Mouse (Mus musculus) induced T-regulatory cell, adult 2 months (primary cell): ENCODE measurements around the gene Tdrd3.
A peak's percentile ranks its signal among the peaks of the same experiment; 100 is the strongest.

Experiments used
- DNase-seq: peaks from one replicate; pipeline ENCODE4 v3.0.0-alpha.2; 2012; ENCODE audit warnings: low read depth

Tdrd3 gene

DNA sequence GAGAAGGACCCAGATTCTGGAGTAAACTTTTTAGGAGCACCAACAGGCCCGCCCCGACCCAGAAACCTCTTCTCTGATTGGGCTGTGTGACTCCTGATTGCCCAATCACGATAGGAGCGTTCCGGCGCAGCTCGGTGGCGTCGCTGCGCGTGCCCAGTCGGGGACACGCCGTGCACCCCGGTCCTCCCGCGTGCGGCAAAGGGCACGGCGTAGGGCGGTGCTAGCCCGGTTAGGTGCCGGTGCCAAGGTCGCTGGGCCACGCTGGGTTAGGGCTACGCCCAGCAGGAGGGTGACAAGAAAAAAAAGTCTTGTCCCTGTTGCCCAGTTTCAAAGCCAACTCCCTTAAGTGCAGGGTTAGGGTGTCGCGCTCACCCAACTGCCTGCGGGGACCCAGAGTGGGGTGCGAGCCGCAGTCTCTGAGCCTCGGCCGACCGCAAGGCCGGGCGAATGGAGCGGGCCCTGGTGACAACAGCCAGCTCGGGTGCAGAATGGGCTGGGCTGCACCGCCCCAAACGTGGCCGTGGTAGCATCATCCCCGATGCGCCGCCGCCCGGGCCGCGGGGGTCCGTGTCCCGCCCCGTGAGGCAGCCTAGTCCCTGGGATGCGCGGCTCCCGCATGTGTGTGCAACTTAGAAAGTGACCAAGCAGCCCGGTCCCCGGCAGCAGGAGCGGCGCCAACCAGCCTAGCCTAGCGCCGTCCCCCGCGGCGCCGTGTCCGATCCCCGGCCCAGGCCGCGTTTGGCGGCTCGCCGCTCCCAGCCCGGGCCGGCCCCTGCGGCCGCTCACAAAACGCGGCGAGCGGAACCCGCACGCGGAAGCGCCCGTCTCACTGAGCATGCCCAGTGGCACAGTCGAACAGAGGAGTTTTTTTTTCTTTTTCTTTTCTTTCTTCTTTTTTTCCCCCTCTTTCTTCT is at the start of gene Tdrd3:
Tdrd3 (plus strand) TSS at position 832 of the 914 bp plus-strand sequence.
- DNase-seq = peak; percentile 94

DNA sequence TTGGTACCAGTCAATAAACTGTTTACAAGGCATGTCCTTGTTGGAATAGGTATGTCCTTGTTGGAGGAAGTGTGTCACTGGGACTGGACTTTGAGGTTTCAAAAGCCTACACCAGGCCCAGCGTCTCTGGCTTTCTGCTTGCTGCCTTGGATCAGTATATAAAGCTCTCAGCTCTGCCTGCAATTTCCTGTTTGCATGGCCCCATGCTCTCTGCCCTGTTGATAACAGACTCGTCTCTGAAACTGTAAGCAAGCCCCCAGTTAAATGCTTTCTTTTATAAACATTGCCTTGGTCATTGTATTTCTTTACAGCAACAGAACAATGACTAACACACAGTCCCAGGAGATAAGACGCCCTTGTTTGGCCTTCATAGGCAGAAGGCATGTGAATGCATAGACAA is 49.3 kb upstream of the Tdrd3 start:
- no peak for DNase-seq

DNA sequence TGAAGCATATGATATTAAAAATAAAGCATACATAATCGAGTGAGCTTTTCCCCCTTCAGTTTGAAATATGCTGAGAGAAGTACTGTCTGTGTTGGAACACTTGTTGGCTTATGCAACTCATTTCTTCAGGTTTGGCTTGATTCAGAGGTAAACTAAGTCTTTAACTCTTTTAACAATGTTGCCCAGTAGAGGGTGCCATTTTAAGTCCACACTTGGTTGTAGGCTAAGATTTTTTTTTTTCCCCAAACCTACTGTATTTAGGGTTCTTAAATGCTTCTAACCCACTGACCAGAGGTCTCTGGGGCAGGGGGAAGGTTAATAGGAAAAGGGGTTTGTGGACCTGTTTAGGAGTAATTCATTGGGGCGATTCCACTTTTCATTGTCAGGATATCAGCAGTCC is 33.4 kb upstream of the Tdrd3 start:
- peak; percentile 27 for DNase-seq

DNA sequence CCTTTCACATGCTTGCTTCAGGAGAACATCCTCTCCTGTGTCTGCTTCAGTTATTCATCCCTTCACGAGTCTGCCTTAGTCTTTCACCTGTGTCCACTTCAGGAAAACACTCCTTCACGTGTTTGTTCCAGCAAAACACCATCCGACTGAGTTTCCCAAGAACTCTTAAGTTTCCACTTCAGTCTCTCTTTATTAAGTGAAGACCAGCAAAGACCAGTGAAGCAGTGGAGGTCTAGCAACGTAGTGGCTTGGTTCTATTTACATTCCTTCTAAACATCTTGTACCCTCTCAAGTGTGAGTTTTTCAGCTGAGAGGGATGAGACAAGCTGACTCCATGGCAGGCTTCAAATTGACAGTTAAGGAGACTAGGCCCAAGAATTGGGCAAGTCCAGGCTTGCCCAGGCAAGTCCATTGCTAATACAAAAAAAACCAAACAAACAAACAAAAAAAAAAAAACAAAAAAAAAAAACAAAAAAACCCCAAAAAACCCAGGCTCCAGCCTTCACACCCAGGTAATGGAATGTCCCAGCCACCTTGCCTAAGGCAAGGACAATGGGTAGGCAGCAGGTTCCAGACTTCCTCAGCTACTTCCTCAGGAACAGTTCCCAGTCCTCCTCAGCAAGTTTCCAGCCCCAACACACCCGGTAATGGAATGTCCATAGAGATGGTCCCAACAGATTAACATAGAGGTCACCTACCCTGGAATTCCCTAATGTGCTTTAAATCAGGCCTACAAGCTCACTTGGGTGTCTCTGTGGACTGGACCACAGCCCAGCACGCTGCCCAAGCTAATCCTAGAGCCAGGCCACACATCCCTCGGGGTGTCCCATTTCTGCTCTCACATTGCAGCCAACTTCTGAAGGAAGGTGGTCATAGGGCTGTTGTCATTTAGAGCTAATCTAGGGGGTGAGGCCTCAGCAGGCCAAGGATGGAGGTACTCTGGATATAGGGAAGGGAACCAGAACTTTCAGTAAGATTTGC is 31.9 kb upstream of the Tdrd3 start:
- no peak for DNase-seq

DNA sequence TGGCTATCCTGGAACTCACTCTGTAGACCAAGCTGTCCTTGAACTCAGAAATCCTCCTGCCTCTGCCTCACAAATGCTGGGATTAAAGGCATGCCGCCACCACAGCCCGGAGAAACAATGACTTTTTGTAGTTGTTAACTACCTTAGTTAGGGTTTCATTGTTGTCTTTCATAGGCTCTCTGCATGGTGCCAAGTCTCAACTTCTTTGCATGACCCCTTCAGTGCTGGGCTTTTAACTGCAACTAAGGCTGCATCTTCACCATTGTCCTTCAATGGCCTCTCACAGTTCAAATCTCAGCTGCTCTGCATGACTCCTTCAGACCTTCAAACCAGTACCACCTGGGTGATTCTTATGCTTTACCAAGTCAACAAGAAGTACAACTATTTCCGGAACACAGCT is 23.3 kb upstream of the Tdrd3 start:
- DNase-seq = no peak

DNA sequence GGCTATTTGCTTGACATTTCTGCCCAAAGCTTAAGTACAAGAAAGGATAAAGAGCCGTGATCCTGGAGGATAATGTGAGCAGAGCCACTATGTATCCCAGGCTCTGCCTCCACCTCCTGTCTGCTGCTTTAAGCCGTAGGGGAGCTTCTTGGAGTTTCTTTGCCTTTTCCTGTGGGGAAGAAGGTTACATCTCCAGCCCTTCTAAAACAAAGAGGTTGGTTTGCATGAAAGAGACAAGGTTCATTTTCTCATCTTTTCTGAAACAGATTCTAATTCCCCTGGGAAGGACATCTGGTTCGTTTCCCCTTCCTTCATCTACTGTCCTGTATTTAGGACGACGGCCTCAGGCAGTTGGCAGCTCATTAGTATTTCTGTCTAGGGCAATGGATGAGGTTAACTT is 19.8 kb upstream of the Tdrd3 start:
- no peak for DNase-seq

DNA sequence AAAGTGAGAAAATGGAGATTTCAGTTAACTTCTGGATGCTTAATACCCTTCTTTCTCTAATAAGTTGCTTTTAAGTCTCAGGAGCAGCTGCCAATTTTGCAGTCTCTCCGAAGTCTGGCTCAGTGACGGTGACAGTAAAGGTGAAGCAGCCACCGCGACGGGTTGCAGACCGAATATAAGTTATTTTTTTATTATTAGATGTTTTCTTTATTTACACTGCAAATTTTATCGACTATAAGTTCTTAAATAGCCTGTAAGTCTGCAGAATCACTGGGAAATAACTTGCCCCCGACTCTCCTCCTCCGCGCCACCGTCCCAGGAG is 992 bp upstream of the Tdrd3 start:
- no peak for DNase-seq

DNA sequence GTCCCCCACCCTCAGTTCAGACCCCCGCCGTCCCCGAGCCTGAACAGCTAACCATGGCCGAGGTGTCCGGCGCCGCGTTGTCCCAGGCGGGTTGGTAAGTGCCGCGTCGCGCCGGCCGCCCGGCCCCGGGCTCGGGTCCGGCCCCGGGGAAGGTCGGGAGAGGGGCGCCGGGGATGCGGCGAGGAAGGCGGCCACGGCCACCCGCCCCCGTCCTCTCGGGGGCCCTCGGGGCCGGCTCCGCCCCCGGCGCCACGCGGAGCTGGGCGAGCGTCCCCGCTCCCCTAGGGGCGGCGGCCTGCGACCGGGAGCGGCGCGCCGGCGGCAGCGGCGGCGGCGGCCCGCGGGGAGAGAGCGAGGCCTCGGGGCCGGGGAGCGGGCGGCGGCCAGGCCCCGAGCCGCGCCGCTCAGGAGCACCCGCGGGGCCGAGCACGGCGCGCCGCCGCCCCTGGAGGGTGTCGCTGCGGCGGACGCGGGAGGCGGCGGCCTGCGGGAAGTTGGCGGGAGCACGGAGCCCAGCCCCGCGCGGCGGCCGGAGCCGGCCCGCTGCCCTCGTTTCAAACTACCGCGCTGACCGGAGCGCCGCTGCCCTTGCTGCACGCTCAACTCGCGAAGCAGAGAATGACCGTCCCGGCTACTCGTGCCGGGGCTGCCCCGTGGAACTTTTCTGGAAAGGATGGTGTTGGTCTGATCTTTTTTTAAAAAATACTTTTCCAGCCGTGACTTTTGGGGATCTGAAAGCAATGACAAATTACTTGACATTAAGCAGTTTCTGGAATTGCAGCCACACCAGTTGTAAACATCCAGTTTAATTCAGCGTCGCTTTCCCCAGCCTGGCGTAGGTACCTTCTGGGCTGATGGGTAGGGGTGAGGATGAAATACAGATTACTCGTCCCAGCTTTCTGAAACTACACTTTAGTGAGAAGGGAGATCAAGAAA is 584 bp downstream of the Tdrd3 start:
- no peak for DNase-seq

DNA sequence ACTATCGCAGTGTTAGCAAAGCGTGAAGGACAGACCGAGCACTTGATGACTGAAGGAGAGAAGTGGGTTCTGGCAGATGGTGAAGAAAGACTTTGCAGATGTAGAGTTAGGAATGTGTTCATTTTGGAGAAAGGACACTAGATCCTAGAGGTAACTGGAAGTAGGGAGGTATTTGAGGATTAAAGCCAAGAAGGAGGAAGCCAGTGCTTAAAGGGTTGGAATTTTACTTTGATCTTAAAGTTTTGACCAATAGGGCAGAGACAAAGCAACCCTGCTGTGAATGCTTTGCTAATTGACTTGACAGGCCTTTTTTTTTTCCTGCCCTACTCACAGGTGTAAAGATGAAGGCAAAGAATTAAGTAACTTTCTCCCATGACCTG is 1.2 kb downstream of the Tdrd3 start:
- peak; percentile 47 for DNase-seq

DNA sequence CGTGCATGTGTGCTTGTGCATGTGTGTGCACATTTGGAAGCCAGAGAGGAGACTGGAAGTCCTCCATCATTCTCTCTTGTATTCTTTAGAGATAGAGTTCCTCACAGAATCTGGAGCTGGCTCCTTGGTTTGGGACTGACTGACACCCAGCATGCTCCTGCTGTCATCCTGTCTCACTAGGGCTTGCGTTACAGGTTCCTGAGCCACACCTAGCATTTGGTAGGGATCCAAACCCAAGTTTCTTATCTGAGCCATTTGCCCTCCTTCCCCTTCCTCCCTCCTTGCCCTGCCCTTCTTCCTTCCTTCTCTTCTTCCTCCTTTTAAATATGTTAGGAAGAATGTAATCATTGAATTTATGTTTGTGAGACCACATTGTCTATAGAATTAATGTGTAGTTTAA is 3.3 kb downstream of the Tdrd3 start:
- no peak for DNase-seq

DNA sequence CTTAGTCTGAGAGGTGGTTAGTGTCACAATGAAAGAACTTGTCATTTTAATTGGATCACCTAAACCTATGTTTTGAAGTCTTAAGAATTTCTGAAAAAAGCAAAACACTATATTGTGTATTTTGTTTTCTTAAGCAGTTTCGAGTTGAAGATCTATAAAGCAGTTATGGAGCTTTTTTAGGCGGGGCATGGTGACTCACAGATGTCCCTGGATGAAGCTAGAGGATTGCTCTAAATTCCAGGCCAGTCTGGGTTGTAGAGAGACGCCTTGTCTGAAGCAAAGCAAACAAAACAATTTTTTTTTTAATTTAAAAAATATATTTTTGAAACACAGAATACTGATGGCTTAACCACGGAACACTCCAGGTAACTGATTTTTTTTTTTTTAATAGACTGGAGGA is 4.1 kb downstream of the Tdrd3 start:
- DNase-seq = no peak

DNA sequence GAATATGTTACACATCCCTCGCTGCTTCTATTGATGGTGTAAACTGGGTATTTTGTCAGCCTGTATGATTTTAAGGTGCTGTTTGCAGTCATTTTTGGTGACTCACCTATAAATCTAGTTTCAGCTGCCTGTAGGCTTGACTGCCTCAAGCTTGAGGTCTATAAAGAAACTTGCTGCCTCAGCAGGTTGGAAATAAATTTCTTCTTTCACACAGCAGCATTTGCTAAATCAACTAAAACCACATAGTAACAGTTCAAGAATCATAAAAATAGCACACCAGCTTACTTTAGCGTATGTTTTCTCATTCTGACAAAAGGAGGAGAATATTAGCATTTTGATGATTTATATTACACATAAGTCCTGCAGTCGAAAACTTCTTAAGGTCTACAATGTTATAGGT is 6.0 kb downstream of the Tdrd3 start:
- DNase-seq = peak; percentile 29

DNA sequence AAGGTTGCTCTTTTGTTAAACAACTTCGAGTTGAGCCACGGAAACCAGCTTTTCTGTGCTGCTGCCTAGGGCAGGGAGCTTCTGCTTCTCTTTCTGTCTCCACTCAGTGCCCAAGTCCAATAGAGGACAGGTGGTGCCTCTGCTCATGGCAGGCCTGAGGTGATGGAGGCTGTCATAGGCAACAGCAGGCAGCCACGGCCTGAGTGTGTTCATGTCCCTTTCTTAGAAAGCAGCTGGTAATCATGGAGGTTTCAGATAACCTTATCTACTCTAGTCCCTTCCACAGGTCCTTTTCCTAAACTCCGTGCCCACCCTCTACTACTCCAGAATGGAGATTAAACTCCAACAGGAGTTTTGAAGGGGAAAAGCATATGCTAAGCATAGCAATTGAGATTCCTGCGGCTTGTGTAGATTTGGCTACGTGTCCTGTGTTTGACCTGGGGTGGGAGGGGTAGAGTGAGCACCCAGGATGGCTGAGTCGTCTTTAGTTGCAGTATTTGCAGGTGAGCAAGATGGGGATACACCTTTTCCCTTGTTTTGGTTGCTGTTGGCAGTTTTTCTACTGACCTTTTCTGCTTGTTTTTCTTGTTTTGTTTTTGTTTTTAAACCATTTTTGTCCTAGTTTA is 10.0 kb downstream of the Tdrd3 start:
- no peak for DNase-seq

DNA sequence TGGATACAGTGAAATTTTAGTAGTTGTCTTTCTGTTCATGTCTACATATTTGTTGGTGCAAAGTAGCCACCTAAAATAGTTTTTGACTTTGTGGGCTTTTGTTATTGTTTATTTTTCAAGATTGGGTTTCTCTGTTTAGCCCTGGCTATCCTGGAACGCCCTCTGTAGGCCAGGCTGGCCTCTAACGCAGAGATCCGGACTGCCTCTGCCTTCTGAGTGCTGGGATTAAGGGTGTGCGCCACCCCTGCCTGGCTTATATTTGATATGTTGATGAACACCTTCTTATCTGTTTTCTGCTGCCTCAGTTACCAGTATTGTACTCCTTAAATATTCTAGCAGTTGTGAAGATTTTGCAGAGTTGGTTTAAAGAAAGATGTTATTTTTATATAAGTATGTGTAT is 10.6 kb downstream of the Tdrd3 start:
- DNase-seq = no peak

DNA sequence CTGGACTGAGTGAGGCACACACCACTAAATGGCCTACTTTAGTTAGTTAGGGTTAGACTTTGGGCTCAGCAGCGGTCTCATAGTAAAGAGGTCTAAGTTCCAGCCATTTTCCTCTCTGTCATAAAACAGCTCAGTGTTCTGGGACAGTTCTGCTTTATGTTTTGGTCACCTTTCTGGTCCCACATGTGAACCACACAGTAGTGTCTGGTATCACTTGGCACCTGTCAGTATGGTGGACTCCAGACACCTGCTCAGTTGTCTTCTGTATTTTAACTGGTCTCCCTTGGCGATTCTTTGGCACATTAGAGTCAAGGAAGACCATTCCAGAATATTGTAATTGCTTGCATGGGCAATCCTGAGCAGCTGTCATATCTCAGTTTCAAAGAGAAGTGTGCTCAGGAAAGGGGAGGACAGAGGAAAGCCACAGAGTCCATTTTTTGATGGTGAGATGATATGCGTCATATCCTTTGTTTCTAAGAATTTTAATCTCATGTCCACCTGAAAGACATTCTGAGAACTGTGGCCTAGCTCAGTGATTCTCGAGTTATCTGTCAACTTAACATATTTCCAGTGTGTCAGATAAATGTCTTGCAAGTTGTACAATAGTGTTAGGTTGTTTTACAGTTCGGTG is 11.3 kb downstream of the Tdrd3 start:
- DNase-seq = no peak

DNA sequence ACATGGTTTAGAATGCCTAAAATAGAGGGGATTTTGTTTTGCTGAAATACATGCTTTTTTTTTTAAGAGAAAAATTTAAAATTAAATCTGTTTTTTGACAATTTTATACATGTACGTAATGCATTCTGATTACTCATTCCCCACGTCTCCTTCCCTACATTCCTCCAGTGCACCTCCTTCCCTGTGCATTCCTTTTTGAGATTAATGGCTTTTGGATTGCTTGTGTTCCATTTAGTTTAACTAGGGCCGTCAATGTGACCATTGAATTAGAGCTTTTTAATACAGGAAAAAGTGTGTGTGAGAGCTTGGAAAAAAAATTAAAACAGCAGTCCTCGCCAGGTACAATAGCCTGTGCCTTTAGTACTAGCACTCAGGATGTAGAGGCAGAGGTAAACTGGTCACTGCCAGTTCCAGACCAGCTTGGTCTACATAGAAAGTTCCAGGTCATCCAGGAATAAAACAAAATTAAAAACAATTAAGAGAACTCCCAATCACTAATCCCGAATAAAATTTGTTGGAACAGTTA is 17.0 kb downstream of the Tdrd3 start:
- no peak for DNase-seq

DNA sequence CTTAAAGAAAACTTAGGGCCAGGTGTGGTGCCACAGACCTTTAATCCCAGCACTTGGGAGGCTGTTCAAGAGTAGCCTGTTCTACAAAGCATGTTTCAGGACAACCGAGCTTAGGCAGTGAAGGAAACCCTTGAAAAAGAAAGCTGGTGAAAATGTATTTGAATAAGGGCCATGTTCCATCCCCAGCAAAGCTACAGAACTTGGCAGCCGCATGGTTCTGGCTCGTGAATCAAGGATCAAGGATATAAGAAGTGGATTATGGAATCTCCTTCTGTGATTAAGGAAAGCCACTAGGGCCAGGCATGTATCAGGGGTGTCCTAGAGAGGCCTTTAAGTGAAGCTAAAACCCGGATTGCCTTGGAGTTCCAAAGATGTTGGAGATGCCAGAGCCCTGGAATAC is 18.9 kb downstream of the Tdrd3 start:
- no peak for DNase-seq

DNA sequence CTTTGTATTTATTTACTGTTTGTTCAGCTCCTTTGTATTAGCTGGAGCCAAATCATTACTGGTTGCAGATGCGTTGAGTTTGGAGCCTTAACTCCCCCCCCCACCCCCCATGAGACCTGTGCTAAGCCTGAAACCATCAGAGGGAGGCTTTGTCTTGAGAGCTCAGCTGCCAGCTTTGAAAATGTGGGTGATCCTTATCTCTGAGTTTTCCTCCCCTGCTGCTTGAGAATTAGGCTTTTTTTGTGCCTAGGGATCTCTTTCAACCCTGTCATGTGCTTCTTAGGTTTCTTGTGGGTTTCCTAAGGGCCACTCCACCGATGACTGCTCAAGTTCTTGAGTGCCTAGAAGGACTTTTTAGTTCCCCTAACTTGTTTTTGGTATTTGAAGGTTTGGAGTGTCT is 23.3 kb downstream of the Tdrd3 start:
- DNase-seq = no peak

DNA sequence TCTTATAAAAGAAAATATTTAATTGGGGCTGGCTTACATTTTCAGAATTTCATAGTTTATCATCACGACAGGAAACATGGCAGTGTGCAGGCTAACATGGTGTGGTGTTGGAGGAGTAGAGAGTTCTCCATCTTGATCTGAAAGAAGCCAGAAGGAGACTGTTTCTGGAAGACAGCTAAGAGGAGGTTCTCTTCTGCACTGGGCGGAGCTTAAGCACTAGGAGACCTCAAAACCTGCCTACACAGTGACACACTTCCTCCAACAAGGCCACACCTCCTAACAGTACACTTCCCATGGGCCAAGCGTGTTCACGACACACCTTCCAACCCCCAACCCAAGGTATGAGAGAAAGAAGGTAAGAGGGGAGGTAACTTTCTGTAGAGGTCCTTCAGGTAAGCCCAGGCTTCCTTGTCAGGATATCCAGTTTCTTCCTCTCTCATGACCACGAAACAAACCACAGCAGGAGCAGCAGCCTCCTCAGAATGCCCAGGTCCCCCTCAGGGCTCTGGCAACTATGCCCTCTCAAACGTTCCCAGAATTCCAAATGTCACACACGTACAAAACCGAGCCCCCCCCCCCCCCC is 30.0 kb downstream of the Tdrd3 start:
- no peak for DNase-seq

DNA sequence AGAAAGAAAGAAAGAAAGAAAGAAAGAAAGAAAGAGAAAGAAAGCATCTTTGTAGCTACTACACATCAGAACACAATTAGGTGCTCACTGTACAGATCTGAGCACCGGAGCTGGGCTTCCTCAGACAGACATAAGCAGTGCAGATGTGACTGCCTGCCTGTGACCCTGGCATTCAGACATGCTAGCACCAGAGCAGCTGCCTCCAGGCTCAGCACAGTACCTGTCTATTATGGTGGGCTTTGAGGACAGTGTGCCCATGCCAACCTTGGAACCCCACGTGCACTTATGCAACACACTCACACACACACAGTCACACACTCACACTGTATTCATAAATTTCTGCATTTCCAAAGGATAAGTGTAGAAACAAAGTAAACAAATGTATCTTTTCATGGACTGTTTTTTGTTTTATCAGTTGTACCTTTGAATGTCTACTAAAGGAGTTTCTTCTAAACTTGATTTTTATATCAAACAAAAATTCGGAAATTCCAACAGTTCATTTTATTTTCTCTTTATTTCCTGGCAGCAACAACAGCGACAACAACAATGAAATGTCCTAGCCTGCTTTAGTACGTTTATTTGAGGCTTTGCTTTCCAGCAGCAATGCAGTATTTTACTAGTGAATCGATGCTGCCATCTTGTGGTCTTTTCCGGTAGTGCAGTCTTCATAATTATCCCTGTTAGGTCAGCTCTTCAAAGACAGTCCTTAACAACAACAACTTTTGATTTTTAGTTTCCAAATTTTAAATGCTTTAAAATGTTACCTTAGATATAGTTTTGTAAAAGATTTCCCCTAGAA is 35.4 kb downstream of the Tdrd3 start:
- DNase-seq = peak; percentile 85
